Mouse (Mus musculus) hindbrain, postnatal 0 days (tissue): ENCODE results near the gene Ano4. TPM values are rescaled to one million over a fixed set of nuclear protein-coding genes. Genes with fewer than 3 reads are reported as not detected.

Experiments
- ATAC-seq: fragments of 200-750 bp; cut with Nextera tagmentation; 2 replicates; pipeline ENCODE4 v1.8.0; 2017; ENCODE audit warnings: mild to moderate bottlenecking, moderate TSS enrichment, moderate library complexity
- DNase-seq: peaks from one replicate; pipeline ENCODE4 v3.0.0-alpha.2; 2015; ENCODE audit warnings: low spot score
- H3K27ac ChIP-seq: fragments of 300-500 bp; sonication (generic); 2 replicates; pipeline ENCODE4 v1.5.1; 2014; ENCODE audit warnings: mild to moderate bottlenecking
- H3K27me3 ChIP-seq: fragments of 300-500 bp; sonication (generic); 2 replicates; pipeline ENCODE4 v1.6.1; 2014; ENCODE audit warnings: low read length, mixed read lengths; ENCODE audit not compliant: insufficient read depth
- H3K36me3 ChIP-seq: fragments of 300-500 bp; sonication (generic); 2 replicates; pipeline ENCODE4 v1.6.1; 2014; ENCODE audit warnings: low read length, mixed read lengths; ENCODE audit not compliant: insufficient read depth
- H3K4me1 ChIP-seq: fragments of 300-500 bp; sonication (generic); 2 replicates; pipeline ENCODE4 v1.6.1; 2014; ENCODE audit warnings: antibody characterized with exemption, low read length, mixed read lengths; ENCODE audit not compliant: insufficient read depth
- H3K4me2 ChIP-seq: fragments of 300-500 bp; sonication (generic); 2 replicates; pipeline ENCODE4 v1.6.1; 2014; ENCODE audit warnings: low read depth, mild to moderate bottlenecking, low read length, moderate library complexity, mixed read lengths
- H3K4me3 ChIP-seq: fragments of 300-500 bp; sonication (generic); 2 replicates; pipeline ENCODE4 v1.5.1; 2014; ENCODE audit warnings: low read length
- H3K9ac ChIP-seq: fragments of 300-500 bp; sonication (generic); replicated peaks from 2 replicates; pipeline ENCODE4 v1.6.1; 2014; ENCODE audit warnings: mild to moderate bottlenecking, low read length, moderate library complexity, mixed read lengths
- H3K9me3 ChIP-seq: fragments of 300-500 bp; sonication (generic); 2 replicates; pipeline ENCODE4 v1.6.1; 2016; ENCODE audit warnings: low read length, mixed read lengths
- CTCF ChIP-seq: IDR thresholded peaks from 2 replicates; pipeline ENCODE4 v1.5.1; 2016; ENCODE audit warnings: antibody characterized with exemption, control low read depth, low read depth
- WGBS: fragments of 180-500 bp; shearing (Covaris S2); extraction: QIAGEN DNeasy Blood & Tissue Kit; methylation state at CpG from one replicate; pipeline ENCODE4 v1.1.7; 2014; 5-methylcytosine and 5-hydroxymethylcytosine counted together
- polyA plus RNA-seq: library from polyadenylated mRNA; unstranded; fragments of >200 nt; fragmentation: Nextera tagmentation; extraction: Ambion mirVana; gene quantifications from 2 replicates; pipeline ENCODE4 v1.2.1, GENCODE M21; 2015
- total RNA-seq: library from RNA; depleted of rRNA; stranded (reverse); fragments of >200 nt; gene quantifications from 2 replicates; pipeline ENCODE4 v1.2.3, GENCODE M21; 2014; rRNA removed

The Ano4 gene
- total and polyA plus RNA-seq, 2 experiments from 2014 or later: 7.0 to 11.4 TPM

DNA sequence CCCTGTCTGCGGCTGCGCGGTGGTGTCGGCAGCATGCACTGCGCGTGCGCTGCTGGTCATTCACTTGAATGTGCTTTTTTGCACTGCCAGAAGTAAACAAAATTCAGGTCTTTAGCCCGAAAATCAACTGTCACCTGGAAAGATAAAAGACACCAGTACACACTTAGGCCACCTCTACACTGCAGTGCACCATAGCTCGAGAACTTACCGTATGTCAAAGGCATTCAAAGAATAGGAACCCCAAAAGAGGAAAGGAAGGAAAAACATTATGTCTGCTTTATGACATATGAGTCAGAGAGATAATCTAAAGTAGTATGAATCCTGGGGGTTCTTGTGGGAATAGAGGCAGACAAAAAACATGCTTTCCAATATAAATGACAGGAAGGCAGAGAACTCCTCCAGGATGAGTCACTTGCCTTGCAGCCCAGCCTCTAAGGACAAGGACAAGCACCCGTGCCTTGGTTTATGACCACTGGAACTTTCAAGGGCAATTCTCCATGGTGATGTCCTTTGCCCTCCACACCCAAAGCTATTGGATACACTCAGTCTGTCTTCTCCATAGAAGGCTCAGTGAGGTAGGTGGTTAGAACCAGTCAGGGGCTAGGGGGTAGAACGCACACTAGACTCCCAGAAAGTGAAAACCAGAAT is 394.8 kb downstream of the Ano4 start:
- no peak for DNase-seq
- no peak for ATAC-seq
- 93% methylated on average over 12 of the region's 12 CpGs for WGBS
- Histone ChIP-seq H3K27me3 (no peaks in the 10 kb centered on the region), H3K4me2 (no peak overlapping the region), H3K27ac (no peak overlapping the region), H3K4me3 (no peak overlapping the region), H3K4me1 (no peaks in the 10 kb centered on the region), H3K36me3 (no peaks in the 10 kb centered on the region), H3K9me3 (no peaks in the 10 kb centered on the region), H3K9ac (no peak overlapping the region)
- no peak for TF ChIP-seq CTCF

Other genes with a start within 250 kb of the Ano4 start
- gene Gas2l3, start 99.2 kb upstream of the Ano4 start, total RNA-seq: 11.7 and 17.8 TPM in 2 replicates
- 5.5 and 6.6 TPM in 2 replicates for gene Gas2l3, start 99.2 kb upstream of the Ano4 start, polyA plus RNA-seq
- not detected in 2 replicates for gene Nr1h4, start 188.8 kb upstream of the Ano4 start, total RNA-seq
- gene Nr1h4, start 188.8 kb upstream of the Ano4 start, polyA plus RNA-seq: 0.08 and 0.09 TPM in 2 replicates